Mouse (Mus musculus) right cerebral cortex, postnatal 10 days (tissue): ENCODE measurements around the gene Runx1.

Experiments used
- DNase-seq, 2 experiments: peaks; one replicate each; pipeline ENCODE4 v3.0.0; 2021; ENCODE audit warnings: low spot score in 2 of 2

Runx1 gene

DNA sequence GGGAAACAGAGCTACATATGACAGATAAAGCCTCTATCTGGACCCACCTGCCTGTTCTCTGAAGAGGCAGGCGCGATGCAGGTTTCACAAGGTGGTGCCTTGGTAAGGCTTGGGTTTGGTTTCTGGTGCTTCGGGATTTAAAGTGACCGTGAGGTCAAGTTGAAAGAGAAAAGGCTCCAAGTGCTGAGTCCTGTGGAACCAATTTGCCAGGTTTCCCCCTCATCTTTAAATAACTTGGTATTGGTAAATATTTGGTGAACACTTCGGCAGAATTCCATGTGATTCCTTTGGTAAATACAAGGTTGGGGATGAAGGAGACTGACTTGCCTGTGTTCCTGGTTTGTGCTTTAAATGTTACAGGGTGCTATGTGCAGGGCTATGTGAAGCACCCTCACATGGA, 169.2 kb downstream of the Runx1 start:
- no peak for DNase-seq

DNA sequence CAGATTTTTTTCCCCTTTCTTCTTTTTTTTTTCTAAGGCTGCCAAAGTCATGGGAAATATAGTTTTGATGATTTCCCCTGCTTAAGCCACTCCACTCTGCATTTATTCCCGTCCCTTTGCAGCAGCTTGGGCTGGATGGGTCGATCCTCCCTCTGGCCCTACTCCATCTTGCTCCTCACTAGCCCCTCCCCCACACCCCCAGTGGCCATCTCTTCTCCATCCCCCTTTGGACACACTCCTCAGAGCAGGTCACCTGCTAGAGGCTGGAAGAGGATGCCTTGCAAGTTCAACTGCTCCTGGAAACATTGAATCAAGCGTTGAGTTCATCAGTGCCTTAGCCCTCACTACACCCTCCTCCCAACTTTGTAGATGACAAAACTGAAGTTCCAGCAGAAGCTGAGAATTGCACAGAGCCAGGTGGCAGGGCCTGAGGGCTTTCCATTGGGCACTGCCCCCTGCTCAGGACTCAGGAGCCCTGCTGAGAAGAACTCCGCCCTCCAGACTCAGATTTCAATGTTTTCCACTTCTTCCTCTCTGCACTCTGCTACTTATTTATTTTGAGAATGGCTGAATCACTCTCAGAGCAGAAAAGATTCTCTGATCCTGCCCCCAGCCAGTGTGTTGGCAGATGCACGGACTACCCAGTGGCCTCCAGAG, 171.5 kb downstream of the Runx1 start:
- no peak for DNase-seq

DNA sequence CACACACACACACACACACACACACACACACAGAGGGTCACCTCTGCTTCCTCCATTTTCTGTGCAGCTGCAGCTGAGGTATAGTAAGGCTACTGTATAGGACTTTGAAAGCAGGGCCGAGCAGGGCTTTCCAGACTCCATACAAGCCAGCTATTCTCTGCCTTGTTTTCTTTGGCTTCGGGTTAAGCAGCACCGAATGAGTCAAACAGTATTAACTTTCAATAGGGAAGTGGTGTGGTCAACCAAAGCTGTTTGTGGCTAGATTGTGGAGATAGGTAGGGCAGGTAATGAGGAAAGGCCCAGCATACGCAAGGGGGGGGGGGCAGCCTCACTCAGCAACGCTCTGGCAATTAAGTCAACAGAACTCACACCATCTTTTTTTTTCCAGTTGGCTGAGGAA, 172.1 kb downstream of the Runx1 start:
- no peak for DNase-seq

GRCm38 (mm10) chr16:92651256-92651655, 174.7 kb downstream of the Runx1 start:
- no peak for DNase-seq

DNA sequence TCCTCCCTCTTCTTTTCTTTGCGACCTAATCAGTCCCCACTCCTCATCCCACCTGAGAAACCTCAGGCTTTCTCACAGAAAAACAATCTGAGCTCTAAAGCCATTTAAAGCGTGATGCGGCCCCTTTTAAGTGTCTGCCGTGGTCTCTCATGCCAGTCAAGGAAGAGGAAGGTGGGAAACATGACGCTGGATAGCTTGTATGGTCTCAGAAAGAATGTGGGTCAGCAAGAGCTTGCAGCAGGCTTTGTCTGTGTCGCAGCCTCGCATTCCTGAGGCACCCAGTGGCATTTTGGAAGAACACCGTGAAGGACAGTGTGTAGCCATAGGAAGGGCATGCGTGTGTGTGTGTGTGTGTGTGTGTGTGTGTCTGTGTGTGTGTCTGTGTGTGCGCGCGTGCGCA, 179.8 kb downstream of the Runx1 start:
- DNase-seq: no peak

DNA sequence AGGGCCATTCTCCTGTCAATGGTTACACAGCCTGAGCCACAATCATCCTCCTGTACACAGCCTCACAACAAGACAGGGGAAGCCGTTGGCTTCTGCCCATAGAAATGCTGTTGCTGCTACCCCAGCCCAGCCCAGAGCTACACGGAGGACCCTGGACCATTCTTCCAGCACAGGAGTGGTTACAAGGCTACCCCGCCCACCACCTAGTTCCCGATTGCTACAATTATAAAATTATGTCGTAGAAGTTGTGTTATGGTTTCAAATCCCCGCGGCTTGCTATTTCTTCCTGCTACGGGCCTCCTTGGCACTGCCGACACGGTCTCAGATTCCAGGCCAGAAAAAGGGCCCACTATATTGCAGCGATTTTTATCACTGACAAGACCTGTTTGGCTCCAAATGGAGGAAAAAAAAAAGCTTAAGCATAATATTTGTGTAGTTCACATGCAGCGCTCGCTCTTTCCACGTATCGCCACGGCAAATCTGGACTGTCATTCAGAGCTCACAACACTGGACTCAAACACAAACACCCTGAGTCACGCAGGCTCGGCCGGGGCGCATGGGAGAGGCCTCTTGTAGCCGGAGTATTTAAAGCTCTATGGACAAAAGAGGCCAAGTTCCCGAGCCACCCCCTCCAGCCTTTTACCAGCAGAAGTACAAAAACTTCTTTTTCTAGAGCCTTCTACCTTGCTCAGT, 180.4 kb downstream of the Runx1 start:
- DNase-seq: no peak

GRCm38 (mm10) chr16:92644718-92645422, 181.1 kb downstream of the Runx1 start:
- no peak for DNase-seq

DNA sequence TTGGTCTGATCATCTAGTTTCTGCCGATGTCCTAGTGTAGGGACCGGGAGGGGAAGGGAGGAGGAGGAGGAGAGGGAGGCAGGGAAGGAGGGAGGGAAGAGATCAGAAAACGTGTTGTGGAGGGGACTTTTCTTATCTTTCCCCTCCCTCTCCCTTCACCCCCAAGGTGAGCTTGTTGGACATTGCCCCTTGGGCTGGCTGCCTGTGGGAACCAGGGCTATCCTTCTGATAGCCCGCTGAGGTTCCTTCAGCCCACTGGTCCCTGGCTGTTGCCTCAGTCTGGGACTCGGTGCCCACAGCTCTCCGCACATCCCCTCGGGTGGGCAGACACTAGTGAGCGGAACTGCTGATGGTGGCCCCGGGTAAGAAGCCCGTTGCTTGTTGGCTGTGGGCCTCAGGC, 181.6 kb downstream of the Runx1 start:
- no peak for DNase-seq

- no peak for DNase-seq
Observed at GRCm38 (mm10) chr16:92642283-92642682, 183.7 kb downstream of the Runx1 start.

DNA sequence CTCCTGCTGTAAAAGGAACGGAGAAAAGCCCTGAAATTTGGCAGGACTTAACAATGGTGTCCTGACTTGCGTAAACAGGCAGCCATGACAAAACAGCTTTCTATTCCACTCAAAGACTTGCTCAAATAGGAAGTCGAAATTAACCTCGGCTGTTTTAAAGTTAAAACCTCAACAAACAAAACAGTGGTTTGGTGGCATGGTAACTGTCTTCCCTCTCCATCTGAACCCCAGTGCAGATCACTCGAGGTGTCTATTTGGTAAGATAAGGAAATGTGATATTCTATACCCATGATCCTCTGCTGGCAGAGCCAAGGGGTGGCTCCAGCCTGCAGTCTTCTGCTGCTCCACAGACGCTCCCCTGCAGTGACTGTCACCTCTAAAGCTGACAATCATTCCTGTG, 184.9 kb downstream of the Runx1 start:
- no peak for DNase-seq

- no peak for DNase-seq
Observed at GRCm38 (mm10) chr16:92639093-92639492, 186.9 kb downstream of the Runx1 start.

DNA sequence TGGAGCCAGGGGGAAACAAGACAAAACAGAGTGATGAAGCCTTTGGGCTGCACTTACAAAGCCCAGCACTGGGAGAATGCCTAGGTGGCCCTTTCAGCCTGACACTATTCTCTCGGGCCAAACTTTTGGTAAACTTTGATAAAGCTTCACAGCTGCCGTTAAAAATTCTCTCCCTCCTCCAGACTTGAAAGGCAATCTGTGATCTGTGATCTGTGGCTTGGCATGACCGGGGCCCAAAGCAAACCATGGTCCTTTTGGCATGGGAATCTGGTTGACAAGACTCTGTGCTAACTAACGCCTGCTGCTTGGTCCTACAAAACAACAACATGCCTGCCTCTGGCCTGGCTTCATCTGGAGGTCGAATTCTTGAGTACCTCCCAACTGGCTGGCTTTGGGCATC, 188.9 kb downstream of the Runx1 start:
- DNase-seq: no peak

DNA sequence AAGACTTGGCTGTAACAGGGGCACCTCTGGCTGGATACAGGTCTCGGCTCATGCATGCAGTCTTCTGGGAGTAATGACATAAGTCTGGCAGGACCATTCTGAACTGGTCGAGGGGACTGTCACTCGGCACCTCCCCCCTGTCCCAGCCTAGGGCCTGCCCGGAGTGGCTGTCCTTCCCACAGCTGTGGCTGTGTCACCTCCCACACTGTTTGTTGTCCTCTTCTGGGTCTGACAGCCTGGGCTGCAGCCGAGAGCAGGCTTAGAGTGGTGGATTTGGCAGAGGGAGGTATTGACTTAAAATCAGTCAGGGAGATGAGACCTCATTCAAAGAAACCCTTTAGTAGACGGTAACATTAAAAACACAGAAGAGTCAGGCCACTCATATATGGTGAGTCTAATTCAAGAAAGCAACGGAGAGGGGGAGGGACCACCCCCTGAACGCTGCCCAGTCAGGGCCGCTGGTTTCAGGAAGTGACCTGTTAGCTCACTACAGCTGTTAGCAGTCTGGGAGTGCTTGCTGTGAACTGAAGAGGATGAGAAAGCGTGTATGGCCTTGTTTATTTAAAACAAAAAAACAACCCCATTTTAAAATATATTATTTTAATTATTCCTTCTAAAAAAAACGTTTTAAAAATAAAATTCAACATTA, 193.7 kb downstream of the Runx1 start:
- no peak for DNase-seq

DNA sequence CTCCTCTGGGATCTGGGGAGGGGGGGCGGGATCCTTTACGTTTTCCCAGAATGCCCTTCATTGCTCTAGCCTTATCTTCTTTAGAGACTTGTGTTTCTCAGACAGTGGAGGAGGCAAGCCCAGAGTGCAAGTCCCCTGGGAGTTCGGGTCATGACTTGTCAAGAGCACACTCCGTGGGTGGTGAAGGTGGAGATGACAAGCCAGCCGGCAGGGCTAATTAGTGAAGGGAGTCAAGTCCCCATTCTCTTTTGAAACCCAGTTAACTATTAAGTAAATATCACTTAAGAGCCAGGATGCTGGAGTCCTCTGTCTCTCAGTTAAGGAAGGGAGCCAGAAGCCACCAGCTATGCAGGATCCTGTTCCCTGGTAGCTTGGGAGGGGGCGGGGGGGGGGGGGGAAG, 194.3 kb downstream of the Runx1 start:
- no peak for DNase-seq

DNA sequence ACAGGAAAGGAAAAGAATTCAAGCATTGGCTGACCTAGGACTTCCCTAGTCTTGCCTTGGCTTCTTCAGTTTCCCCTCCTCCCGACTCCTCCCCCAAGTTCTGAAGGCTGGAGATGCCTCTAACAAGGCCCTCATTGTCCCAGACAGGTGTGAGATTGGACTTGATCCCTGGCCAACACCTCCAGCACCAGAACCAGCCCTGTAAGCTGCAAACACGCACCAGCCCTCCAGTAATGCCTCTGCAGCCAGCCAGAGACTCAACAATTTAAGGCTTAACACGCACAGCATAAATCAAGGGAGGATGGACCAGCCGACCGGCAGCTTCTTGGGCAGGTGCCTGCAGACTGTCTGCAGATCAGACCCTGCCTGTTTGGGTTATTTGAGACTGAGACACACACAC, 195.0 kb downstream of the Runx1 start:
- no peak for DNase-seq

- no peak for DNase-seq
Observed at GRCm38 (mm10) chr16:92629829-92630228, 196.1 kb downstream of the Runx1 start.

DNA sequence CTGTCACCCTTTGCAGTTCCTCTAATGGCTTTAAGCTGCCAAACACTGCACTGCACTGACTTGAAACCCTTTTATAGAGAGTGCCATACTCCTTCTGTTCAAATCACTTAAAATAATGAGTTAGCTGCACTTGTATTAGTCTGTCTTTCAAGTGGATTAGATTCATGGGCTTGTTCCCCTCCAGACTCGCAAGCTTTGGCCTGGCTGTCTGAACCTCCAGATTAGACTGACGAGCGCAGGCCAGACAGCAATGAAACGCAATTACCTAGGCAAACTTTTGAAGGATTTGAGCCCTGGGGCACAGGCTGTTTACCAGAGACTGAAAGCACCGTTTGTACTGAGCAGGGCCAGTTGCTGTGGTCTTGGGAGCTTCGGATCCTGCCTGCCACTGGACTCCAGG, 198.7 kb downstream of the Runx1 start:
- no peak for DNase-seq

DNA sequence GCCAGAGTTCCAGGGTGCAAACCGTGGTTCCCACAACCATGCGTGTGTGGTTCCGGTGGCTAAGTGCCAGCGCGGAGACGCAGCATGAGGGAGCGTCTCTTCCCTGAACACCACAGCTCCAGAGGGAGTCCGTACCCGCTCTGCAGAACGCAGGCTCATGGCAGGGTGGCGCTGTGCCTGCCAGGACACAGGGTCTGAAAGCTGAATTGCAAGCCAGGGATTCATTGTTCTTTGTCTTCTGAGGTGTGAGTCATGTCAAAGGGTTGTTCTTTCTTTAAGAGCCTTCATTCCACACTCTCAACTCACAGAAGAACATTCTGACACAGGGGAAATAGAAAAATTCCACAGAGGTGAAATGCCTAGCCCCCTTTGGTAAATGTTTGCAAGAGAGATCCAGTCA, 202.0 kb downstream of the Runx1 start:
- DNase-seq: no peak

GRCm38 (mm10) chr16:92621859-92622258, 204.1 kb downstream of the Runx1 start:
- no peak for DNase-seq

DNA sequence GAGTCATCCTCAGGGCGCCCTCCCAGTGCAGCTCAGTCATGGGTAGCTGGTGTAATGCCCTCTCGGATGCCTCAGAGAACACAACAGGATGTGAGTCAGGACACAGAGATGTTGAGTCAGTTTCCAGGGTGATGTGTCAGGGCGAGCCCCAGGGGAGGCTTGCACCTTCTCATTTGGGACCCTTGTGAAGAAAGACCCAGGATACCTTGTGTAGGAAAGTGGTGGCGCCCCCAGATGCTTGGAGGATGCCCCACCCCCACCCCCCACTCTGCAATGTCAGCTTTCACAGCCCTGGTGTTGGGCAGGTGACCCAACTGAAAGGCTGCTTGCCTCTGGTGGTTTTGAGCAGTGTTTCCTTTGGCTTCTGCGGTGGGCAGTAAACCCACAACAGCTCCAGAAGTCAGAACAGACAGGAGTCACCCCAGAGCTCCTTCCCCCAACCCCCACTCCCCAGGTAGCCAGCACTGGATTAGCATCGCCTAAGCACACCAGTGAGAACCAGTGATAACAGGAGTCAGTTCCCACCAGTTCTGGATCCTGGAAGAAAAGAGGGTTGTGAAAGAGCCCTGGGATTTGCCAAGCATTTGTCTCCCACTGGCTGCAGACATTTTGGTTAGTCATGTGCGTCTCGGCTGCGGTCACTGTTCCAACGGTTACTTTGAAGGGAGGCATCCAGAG, 205.0 kb downstream of the Runx1 start:
- no peak for DNase-seq

GRCm38 (mm10) chr16:92616839-92617238, 209.1 kb downstream of the Runx1 start:
- DNase-seq: no peak

- DNase-seq: no peak
Observed at GRCm38 (mm10) chr16:92615234-92615799, 210.6 kb downstream of the Runx1 start.
